Comparison of ENCODE assay signal across 8 mouse cellular contexts in genomic region chr7:6727351-6728121, GRCm38 (mm10). TPM values are rescaled to one million over a fixed set of nuclear protein-coding genes. Genes with fewer than 3 reads are reported as not detected.
DNase-seq lines count a peak whose midpoint lies in the region; ATAC-seq and TF ChIP-seq lines count a peak whose summit lies in the region.

No protein-coding gene starts in this region.

- no peaks in the 10 kb centered on the region for H3K4me1 ChIP-seq in intestine, embryonic 15.5 days (replicated peaks)
- peaks cover 11% of the 10 kb centered on the region; the same call in 1 of the 2 replicates for H3K4me1 ChIP-seq in midbrain, embryonic 10.5 days
- H3K4me1 ChIP-seq in small intestine, adult 2 months (ENCODE audit: control insufficient read depth, insufficient read depth, insufficient read length, low read length), result no peaks in the 10 kb centered on the region

- WGBS in intestine, embryonic 15.5 days, result 53% methylated on average over 19 of the region's 19 CpGs
- 56% methylated on average over 19 of the region's 19 CpGs for WGBS in midbrain, embryonic 10.5 days
- 42% methylated on average over 19 of the region's 19 CpGs for WGBS in small intestine, adult 2 months

- intact Hi-C loops in gastrocnemius, postnatal 36 days (cut with DNase I), result loop anchor here (10.0 kb wide), 2 partner anchors 293 to 373 kb away; partner anchors contain the start of gene Olfr1344
- intact Hi-C loops in left cerebral cortex, postnatal 10 days (cut with DNase I), result no loop called here

- TF ChIP-seq POLR2A in small intestine, adult 2 months (IDR thresholded peaks at IDR 0.05; ENCODE audit: low read depth, low read length), result no peak

- TF ChIP-seq CTCF in small intestine, adult 2 months (IDR thresholded peaks at IDR 0.05; ENCODE audit: extremely low read depth, insufficient read length, insufficient replicate concordance, low read depth, low read length), result no peak

- DNase-seq in CD4-positive, CD25-positive, alpha-beta regulatory T cell, adult 2 months (ENCODE audit: low read depth, low spot score), result peak; percentile 3
- DNase-seq in embryo, embryonic 11 days, result peak; percentile 81
- peak; percentile 73 to 75 for DNase-seq in gastrocnemius, postnatal 36 days
- DNase-seq in left cerebral cortex, postnatal 10 days (ENCODE audit: extremely low spot score in 1 of 2, low spot score in 2 of 2), result peak; percentile 86 to 93
- peak; percentile 77 for DNase-seq in midbrain, embryonic 10.5 days (ENCODE audit: low spot score)

- H3K36me3 ChIP-seq in intestine, embryonic 15.5 days, result no peaks in the 10 kb centered on the region
- H3K36me3 ChIP-seq in midbrain, embryonic 10.5 days, result peaks cover 28% of the 10 kb centered on the region
- no peaks in the 10 kb centered on the region for H3K36me3 ChIP-seq in small intestine, adult 2 months (ENCODE audit: control insufficient read depth, insufficient read depth, low read length)

- H3K9me3 ChIP-seq in intestine, embryonic 15.5 days, result peaks cover 5% of the 10 kb centered on the region; the same call in 1 of the 2 replicates
- peaks cover 41% of the 10 kb centered on the region for H3K9me3 ChIP-seq in midbrain, embryonic 10.5 days (replicated peaks)

- peak overlapping the region; percentile 66 for H3K4me2 ChIP-seq in intestine, embryonic 15.5 days (replicated peaks)

- H3K9ac ChIP-seq in intestine, embryonic 15.5 days, result no peak overlapping the region

- ATAC-seq in CD4-positive, CD25-positive, alpha-beta regulatory T cell, adult 4 months, result no peak
- ATAC-seq in intestine, embryonic 15.5 days, result peak; percentile 68

- H3K27ac ChIP-seq in intestine, embryonic 15.5 days, result peak overlapping the region; percentile 79
- peak overlapping the region; percentile 89 for H3K27ac ChIP-seq in midbrain, embryonic 10.5 days (replicated peaks)
- peak overlapping the region; percentile 74 for H3K27ac ChIP-seq in small intestine, adult 2 months (ENCODE audit: insufficient read depth, low read depth, low read length)

- peak overlapping the region; percentile 48 for H3K4me3 ChIP-seq in intestine, embryonic 15.5 days (replicated peaks)
- peak overlapping the region; percentile 58 for H3K4me3 ChIP-seq in midbrain, embryonic 10.5 days
- no peak overlapping the region for H3K4me3 ChIP-seq in small intestine, adult 2 months (ENCODE audit: low read depth, low read length)

- H3K27me3 ChIP-seq in intestine, embryonic 15.5 days (replicated peaks), result no peaks in the 10 kb centered on the region
- H3K27me3 ChIP-seq in midbrain, embryonic 10.5 days (ENCODE audit: low read depth, poor library complexity, severe bottlenecking), result no peaks in the 10 kb centered on the region
- H3K27me3 ChIP-seq in small intestine, adult 2 months (ENCODE audit: control insufficient read depth, insufficient read depth, low read length), result no peaks in the 10 kb centered on the region; the same call in 1 of the 2 replicates

RNA-seq across cellular contexts. Expression of gene Peg3, which starts 2.7 kb away (rescaled TPM):
- polyA plus RNA-seq in CD4-positive, CD25-positive, alpha-beta regulatory T cell, adult 4 months (2017; shearing (Covaris generic)), result not detected
- 10 to 100 TPM in 1 of 2 experiments, 1 to 10 TPM in 1; 9.0 to 11.3 TPM for total RNA-seq in gastrocnemius, postnatal 36 days (2021)
- polyA plus RNA-seq in intestine, embryonic 15.5 days (2015; fragmentation: Nextera tagmentation; extraction: Ambion mirVana), result 103 and 113 TPM in 2 replicates
- 100 to 1,000 TPM; 170 to 180 TPM for total RNA-seq in left cerebral cortex, postnatal 10 days (2021)
- polyA plus RNA-seq in midbrain, embryonic 10.5 days (2016; fragmentation: Nextera tagmentation; extraction: Ambion mirVana), result 86.6 and 95.0 TPM in 2 replicates
- 0.60 and 1.0 TPM in 2 replicates for polyA plus RNA-seq in small intestine, adult 2 months (2012; rRNA removed)

RNA-seq across cellular contexts. Expression of gene Usp29, which starts 2.8 kb away (rescaled TPM):
- polyA plus RNA-seq in CD4-positive, CD25-positive, alpha-beta regulatory T cell, adult 4 months (2017; shearing (Covaris generic)), result under 1 TPM in 1 of 2 experiments, not detected in 1; 0.31 TPM
- total RNA-seq in gastrocnemius, postnatal 36 days (2021), result under 1 TPM; 0.31 to 0.59 TPM
- polyA plus RNA-seq in intestine, embryonic 15.5 days (2015; fragmentation: Nextera tagmentation; extraction: Ambion mirVana), result 3.4 and 4.1 TPM in 2 replicates
- 10 to 100 TPM; 57.4 to 60.2 TPM for total RNA-seq in left cerebral cortex, postnatal 10 days (2021)
- 7.7 and 10.8 TPM in 2 replicates for polyA plus RNA-seq in midbrain, embryonic 10.5 days (2016; fragmentation: Nextera tagmentation; extraction: Ambion mirVana)
- polyA plus RNA-seq in small intestine, adult 2 months (2012; rRNA removed), result 0.04 and 0.09 TPM in 2 replicates

RNA-seq across cellular contexts. Expression of gene Zim1, which starts 31.3 kb away (rescaled TPM):
- not detected for polyA plus RNA-seq in CD4-positive, CD25-positive, alpha-beta regulatory T cell, adult 4 months (2017; shearing (Covaris generic))
- total RNA-seq in gastrocnemius, postnatal 36 days (2021), result 1 to 10 TPM; 4.5 to 5.5 TPM
- 4.6 and 5.1 TPM in 2 replicates for polyA plus RNA-seq in intestine, embryonic 15.5 days (2015; fragmentation: Nextera tagmentation; extraction: Ambion mirVana)
- 10 to 100 TPM; 10.2 to 13.5 TPM for total RNA-seq in left cerebral cortex, postnatal 10 days (2021)
- polyA plus RNA-seq in midbrain, embryonic 10.5 days (2016; fragmentation: Nextera tagmentation; extraction: Ambion mirVana), result 0.48 and 0.86 TPM in 2 replicates
- polyA plus RNA-seq in small intestine, adult 2 months (2012; rRNA removed), result 0.04 TPM in 2 replicates

Comparison
In these comparisons a context has a peak if more than half of its experiments do, and no peak if none do; other contexts are left out.
1. DNase-seq: peak in every context shown above with its lines; median percentile 90 in left cerebral cortex, postnatal 10 days; 81 in embryo, embryonic 11 days; 77 in midbrain, embryonic 10.5 days; 74 in gastrocnemius, postnatal 36 days; 3 in CD4-positive, CD25-positive, alpha-beta regulatory T cell, adult 2 months.
2. RNA of gene Peg3, which starts 2.7 kb away (polyA plus RNA-seq): 103 to 113 TPM in intestine, embryonic 15.5 days and 86.6 to 95.0 TPM in midbrain, embryonic 10.5 days; 0.60 to 1.0 TPM in small intestine, adult 2 months and not detected in CD4-positive, CD25-positive, alpha-beta regulatory T cell, adult 4 months; every median in the first group is over 10 times any median in the second.
3. Peak in every context shown above with its lines, with median percentiles within 50 percentile points of each other: H3K27ac ChIP-seq.